Mouse (Mus musculus) heart, postnatal 0 days (tissue): ENCODE measurements at regions not wholly inside any gene's neighbourhood (a gene's known extent, or its start where the extent isn't known, plus 50 kb on each side); places are given as distances from the start of the nearest gene placed in this dataset.

Experiments used
- ATAC-seq: fragments of 200-750 bp; cut with Nextera tagmentation; 2 replicates; pipeline ENCODE4 v1.8.0; 2017; ENCODE audit warnings: low read depth, moderate number of reproducible peaks, moderate library complexity; ENCODE audit not compliant: insufficient read depth
- DNase-seq: peaks from one replicate; pipeline ENCODE4 v3.0.0-alpha.2; 2016; ENCODE audit warnings: low spot score
- H3K27ac ChIP-seq: fragments of 300-500 bp; sonication (generic); 2 replicates; pipeline ENCODE4 v1.5.1; 2014; ENCODE audit warnings: low read depth, mild to moderate bottlenecking
- H3K27me3 ChIP-seq: fragments of 300-500 bp; sonication (generic); 2 replicates; pipeline ENCODE4 v1.6.1; 2014; ENCODE audit warnings: low read length, mixed read lengths; ENCODE audit not compliant: control insufficient read depth, insufficient read depth
- H3K36me3 ChIP-seq: fragments of 300-500 bp; sonication (generic); replicated peaks from 2 replicates; pipeline ENCODE4 v1.6.1; 2014; ENCODE audit warnings: low read length, mixed read lengths; ENCODE audit not compliant: control insufficient read depth, insufficient read depth
- H3K4me1 ChIP-seq: fragments of 300-500 bp; sonication (generic); 2 replicates; pipeline ENCODE4 v1.6.1; 2014; ENCODE audit warnings: antibody characterized with exemption; ENCODE audit not compliant: control insufficient read depth, insufficient read depth
- H3K4me2 ChIP-seq: fragments of 300-500 bp; sonication (generic); 2 replicates; pipeline ENCODE4 v1.6.1; 2014; ENCODE audit warnings: low read depth, mild to moderate bottlenecking, low read length, moderate library complexity
- H3K4me3 ChIP-seq: fragments of 300-500 bp; sonication (generic); 2 replicates; pipeline ENCODE4 v1.5.1; 2014; ENCODE audit warnings: low read depth, low read length
- H3K9ac ChIP-seq: fragments of 300-500 bp; sonication (generic); replicated peaks from 2 replicates; pipeline ENCODE4 v1.6.1; 2014; ENCODE audit warnings: low read depth, low read length, mixed read lengths
- H3K9me3 ChIP-seq: fragments of 300-500 bp; sonication (generic); replicated peaks from 2 replicates; pipeline ENCODE4 v1.6.1; 2016; ENCODE audit warnings: low read length; ENCODE audit not compliant: control insufficient read depth
- CTCF ChIP-seq: IDR thresholded peaks from 2 replicates; pipeline ENCODE4 v1.5.1; 2016; ENCODE audit warnings: antibody characterized with exemption, control low read depth, low read depth
- EP300 ChIP-seq: IDR thresholded peaks from 2 replicates; pipeline ENCODE4 v1.6.1; 2016; ENCODE audit warnings: antibody characterized with exemption, low read depth
- WGBS: fragments of 180-500 bp; shearing (Covaris S2); extraction: QIAGEN DNeasy Blood & Tissue Kit; methylation state at CpG from one replicate; pipeline ENCODE4 v1.1.7; 2014; 5-methylcytosine and 5-hydroxymethylcytosine counted together

DNA sequence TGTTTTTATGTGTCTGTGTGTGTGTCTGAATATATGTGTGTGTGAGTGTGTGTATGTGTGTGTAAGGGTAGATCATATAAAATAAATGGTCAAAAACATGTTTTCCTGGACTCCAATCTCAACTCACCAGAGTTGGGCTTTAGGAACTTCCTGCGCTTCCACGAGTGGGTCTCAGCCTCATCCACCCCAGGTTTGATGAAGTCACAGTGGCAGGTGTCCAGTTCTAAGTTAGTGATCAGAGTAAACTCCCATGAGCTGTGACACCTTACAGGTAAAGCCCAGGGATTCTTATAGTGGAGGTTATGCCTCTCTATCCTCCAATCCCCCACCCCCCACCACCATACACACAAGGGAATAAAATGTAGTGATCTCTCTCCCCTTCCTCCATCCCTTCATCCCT lies 152.6 kb downstream of the Fndc1 start:
- DNase-seq, result no peak
- no peak overlapping the region for H3K4me2 ChIP-seq
- no peak overlapping the region for H3K9ac ChIP-seq
- no peak overlapping the region for H3K4me3 ChIP-seq
- ATAC-seq, result no peak
- TF ChIP-seq CTCF, result no peak
- no peak for TF ChIP-seq EP300
- H3K36me3 ChIP-seq, result no peaks in the 10 kb centered on the region
- no peaks in the 10 kb centered on the region for H3K9me3 ChIP-seq
- 67% methylated on average over 2 of the region's 2 CpGs for WGBS
- H3K27me3 ChIP-seq, result no peaks in the 10 kb centered on the region
- H3K4me1 ChIP-seq, result no peaks in the 10 kb centered on the region
- H3K27ac ChIP-seq, result no peak overlapping the region

DNA sequence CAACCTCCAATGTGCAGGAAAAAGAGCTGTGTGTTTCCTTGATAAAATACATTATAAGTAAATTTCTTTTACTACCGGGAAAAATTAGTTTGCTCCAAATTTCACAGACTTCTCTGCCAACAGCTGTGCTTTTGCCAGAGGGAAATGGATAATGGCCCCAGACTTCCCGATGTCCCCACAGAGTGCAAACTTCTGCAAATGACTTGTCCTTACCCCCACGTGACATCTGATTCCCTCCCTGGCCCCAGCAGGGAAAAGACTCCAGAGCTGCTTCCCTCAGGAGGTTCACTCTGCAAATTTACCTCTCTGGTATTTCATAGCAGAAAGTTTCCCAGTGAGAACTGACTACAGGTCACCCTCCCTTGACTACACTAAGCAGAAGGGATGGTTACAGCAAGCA lies 159.3 kb downstream of the Fndc1 start:
- Histone ChIP-seq H3K36me3 (no peaks in the 10 kb centered on the region), H3K4me1 (no peaks in the 10 kb centered on the region), H3K9me3 (no peaks in the 10 kb centered on the region), H3K4me2 (no peak overlapping the region), H3K4me3 (no peak overlapping the region), H3K27ac (no peak overlapping the region), H3K27me3 (no peaks in the 10 kb centered on the region), H3K9ac (no peak overlapping the region)
- DNase-seq (no peak), ATAC-seq (no peak)
- TF ChIP-seq CTCF (no peak), EP300 (no peak)
- WGBS, result 58% methylated on average over 3 of the region's 3 CpGs

DNA sequence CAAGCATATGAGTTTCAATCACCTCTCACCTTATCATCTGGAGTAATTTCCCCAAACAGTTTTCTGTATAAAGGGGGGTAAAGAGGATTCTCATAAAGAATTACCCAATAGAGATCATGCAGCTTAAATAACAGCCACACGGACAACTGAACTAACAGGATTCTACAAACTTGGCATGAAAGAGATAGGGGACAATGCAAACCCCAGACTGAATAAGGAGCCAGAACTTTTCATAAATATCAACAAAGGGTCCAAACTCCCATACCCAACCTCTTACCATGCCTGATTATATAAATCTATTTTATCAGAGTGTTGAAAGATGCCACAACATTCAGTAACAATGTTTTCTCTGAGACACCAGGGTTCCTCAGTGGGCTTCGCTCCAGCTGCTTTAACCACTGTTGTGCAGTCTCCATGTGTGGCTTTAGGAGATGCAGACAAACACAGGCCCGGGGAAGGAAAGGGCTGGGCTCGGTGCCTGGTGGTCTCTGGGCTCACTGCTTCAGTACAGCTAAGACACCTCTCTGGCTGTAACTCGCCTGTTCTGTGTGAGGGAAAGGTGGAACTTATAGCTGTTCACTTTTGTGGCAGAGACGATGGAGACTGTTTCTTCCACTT lies 160.2 kb downstream of the Fndc1 start:
- H3K27me3 ChIP-seq, result no peaks in the 10 kb centered on the region
- ATAC-seq (no peak), DNase-seq (no peak)
- no peaks in the 10 kb centered on the region for H3K4me1 ChIP-seq
- H3K9ac ChIP-seq, result no peak overlapping the region
- 68% methylated on average over 6 of the region's 6 CpGs for WGBS
- no peaks in the 10 kb centered on the region for H3K9me3 ChIP-seq
- H3K36me3 ChIP-seq, result no peaks in the 10 kb centered on the region
- H3K4me2 ChIP-seq, result no peak overlapping the region
- TF ChIP-seq CTCF (no peak), EP300 (no peak)
- H3K4me3 ChIP-seq, result no peak overlapping the region
- no peak overlapping the region for H3K27ac ChIP-seq

DNA sequence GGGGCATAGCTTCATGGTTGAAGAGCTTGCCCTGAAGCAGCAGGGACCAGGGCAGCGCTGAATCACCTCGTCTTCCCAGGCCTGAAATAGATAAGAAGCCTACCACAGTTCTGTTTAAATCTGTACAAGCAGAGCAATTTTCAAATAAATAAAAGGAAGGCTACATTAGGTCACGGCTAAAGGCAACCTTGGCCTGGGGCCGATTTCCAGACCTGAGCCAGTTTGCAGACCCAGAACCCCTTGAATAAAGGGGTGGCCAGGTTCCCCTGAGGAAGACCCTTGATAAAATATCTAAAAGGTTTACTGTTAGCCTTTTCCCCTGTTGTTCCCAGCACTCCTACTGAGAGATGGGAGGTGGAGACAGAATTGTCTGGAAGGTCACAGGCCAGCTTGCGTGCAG lies 160.9 kb downstream of the Fndc1 start:
- no peak for DNase-seq
- Histone ChIP-seq H3K36me3 (no peaks in the 10 kb centered on the region), H3K9me3 (no peaks in the 10 kb centered on the region), H3K4me3 (no peak overlapping the region), H3K4me1 (no peaks in the 10 kb centered on the region), H3K9ac (no peak overlapping the region), H3K4me2 (no peak overlapping the region), H3K27me3 (no peaks in the 10 kb centered on the region), H3K27ac (no peak overlapping the region)
- no peak for ATAC-seq
- no peak for TF ChIP-seq EP300
- TF ChIP-seq CTCF, result no peak
- WGBS, result 67% methylated on average over 5 of the region's 5 CpGs

DNA sequence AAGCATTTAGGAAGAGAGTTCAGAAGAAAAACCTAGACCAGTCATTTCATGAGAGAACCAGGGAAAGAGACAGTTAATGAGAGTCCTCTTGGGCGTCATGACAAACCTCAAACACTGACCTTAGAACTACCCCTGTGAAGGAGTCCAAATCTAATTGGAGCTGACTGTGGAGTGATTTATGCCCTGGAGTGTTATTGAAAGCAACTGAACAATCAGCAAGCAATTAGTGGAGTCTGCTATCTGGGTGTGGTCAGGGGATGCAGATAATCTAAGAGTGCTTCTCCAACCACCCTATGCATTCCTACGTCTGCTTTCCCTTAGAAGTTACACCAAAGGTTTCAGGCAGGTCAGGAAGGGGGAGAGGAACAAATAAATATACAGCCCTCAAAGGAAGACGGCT lies 161.4 kb downstream of the Fndc1 start:
- ATAC-seq (no peak), DNase-seq (no peak)
- Histone ChIP-seq H3K9me3 (no peaks in the 10 kb centered on the region), H3K4me2 (no peak overlapping the region), H3K4me3 (no peak overlapping the region), H3K36me3 (no peaks in the 10 kb centered on the region), H3K27me3 (no peaks in the 10 kb centered on the region), H3K4me1 (no peaks in the 10 kb centered on the region), H3K27ac (no peak overlapping the region), H3K9ac (no peak overlapping the region)
- TF ChIP-seq CTCF (no peak), EP300 (no peak)
- 51% methylated on average over 3 of the region's 3 CpGs for WGBS
